Mouse (Mus musculus): ENCODE data around the gene Aspn. TPM values are rescaled to one million over a fixed set of nuclear protein-coding genes. Genes with fewer than 3 reads are reported as not detected.

Aspn gene
- total RNA-seq (2021) = 10 to 100 TPM; 13.0 to 19.6 TPM
- long read RNA-seq, experiment 1, transcript Aspn-201 (8 exons, 2,310 nt) = major isoform, 21 of 22 reads
- long read RNA-seq, experiment 1, partial matches to known transcripts = 1 of 22 reads
- long read RNA-seq, experiment 1, other reads (novel, unspliced or antisense) = 0 of 22 reads
- long read RNA-seq, experiment 2, transcript Aspn-201 (8 exons, 2,310 nt) = major isoform, 7 of 7 reads
- long read RNA-seq, experiment 2, partial matches to known transcripts = 0 of 7 reads
- long read RNA-seq, experiment 2, other reads (novel, unspliced or antisense) = 0 of 7 reads

DNA sequence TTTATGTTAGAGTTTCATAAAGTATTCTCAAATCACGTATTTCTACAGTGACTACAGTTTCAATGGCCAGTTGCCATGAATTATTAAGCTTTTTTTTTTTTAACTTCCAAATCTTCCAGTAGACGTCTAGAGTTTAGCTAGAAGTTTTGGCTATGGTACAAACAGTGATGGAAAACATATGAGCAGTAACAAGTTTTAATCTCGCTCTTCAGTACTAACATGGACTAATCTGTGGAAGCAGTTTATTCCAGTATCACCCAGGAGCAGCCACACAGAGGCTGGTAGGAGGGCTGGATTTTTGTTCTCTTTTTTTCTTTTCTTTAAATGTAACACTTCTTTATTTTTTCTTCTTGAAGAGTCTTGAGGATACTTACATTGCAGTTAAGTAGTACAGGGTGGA is at the start of gene Aspn:
Gene Aspn (plus strand): TSS at position 165 of the 400 bp plus-strand sequence.
- peak within 1 kb of the TSS; percentile 60 for H3K4me3 ChIP-seq
- DNase-seq = no peak
- peak within 1 kb of the TSS; percentile 82 for H3K27ac ChIP-seq
- intact Hi-C loops (cut with DNase I) = no loop called here
- no peak for TF ChIP-seq CTCF (IDR thresholded peaks at IDR 0.05)

DNA sequence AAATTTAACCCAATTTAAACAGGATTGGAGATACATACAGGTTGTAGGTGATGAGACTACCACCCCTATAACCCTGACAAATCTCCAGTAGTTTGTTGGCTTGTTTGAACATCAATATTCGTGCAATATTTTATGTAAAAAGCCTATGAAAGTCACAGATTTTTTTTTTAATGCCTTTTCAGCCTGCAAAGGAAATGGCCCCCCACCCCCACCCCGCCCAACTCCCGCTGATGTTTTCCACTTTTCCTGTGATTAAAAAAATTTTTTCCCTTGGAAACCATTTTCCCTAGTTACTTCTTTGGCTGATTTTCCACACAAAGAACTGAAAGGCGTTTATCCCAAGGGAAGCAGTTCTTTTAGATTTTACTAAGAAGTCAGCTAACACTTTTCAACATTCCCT is 39.7 kb upstream of the Aspn start, which contains the start of gene Ecm2:
Gene Ecm2 (plus strand): TSS at position 301 of the 400 bp plus-strand sequence.
- Histone ChIP-seq H3K27ac (peak within 1 kb of the TSS; percentile 92), H3K4me3 (peak within 1 kb of the TSS; percentile 65)
- TF ChIP-seq CTCF (IDR thresholded peaks at IDR 0.05) = no peak
- intact Hi-C loops (cut with DNase I) = no loop called here
- no peak for DNase-seq

DNA sequence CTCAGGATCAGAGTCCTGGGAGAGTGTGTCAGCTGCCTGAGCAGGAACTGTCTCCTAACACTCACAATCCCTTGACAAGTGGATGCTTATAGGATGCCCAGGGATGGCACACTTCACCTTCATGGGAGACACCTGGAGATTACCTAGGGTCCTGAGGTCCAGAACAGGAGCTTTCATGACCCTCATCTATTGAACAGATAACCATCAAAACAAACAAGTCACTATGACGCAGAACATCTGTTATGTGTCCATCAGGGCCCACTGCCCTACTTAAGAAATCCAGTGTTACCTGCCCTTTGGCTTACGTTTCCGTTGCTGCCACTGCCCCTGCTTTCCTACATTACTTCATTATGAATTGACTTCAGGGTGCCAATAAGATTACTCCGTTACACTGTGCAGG is 38.5 kb upstream of the Aspn start:
- intact Hi-C loops (cut with DNase I) = no loop called here
- Histone ChIP-seq H3K4me3 (peak overlapping the region; percentile 65), H3K27ac (peak overlapping the region; percentile 92)
- TF ChIP-seq CTCF (IDR thresholded peaks at IDR 0.05) = no peak
- DNase-seq = no peak

DNA sequence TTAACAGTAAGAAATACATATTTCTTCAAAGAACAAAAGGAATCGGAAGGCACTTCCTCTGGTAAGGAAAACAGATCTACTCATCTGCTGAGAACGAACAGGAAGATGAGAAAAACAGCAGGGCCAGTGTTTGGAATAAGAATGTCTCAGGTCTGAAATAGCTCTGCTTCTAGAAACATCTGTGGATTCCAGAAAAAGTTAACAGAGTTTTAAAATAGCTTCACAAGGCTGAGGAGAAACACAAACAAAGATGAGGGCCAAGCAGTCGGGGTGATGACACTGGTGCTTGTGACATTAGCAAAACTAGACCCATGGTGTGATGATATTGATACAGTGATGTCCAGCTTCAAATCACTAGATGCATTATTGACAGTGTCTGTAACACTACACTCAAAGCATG is 37.1 kb upstream of the Aspn start:
- intact Hi-C loops (cut with DNase I) = no loop called here
- peak overlapping the region; percentile 92 for H3K27ac ChIP-seq

DNA sequence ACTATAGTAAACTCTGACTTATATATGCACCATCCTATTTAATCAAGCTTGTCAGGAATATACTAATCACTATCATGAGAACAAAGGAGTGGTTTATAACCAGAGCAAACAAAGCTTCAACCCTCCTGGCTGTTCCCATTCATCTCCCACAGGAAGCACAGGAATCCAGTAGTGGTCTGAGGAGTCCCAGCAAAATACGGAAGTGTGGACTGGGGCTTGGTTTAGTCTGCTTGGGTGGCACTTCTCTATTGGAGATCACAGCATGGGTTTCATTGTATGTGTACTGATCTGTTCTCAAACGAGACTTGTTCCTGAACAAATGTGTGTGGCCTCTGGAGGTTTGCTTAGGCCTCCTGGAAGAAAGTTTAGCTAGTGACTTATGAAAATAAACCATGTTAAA is 25.5 kb upstream of the Aspn start:
- Histone ChIP-seq H3K27ac (no peak overlapping the region), H3K4me3 (no peak overlapping the region)
- no peak for TF ChIP-seq CTCF (IDR thresholded peaks at IDR 0.05)
- intact Hi-C loops (cut with DNase I) = no loop called here
- DNase-seq = no peak

More for the DNA sequence above, 37.1 kb upstream of the Aspn start:
- DNase-seq = peak; percentile 34
- TF ChIP-seq CTCF (IDR thresholded peaks at IDR 0.05) = no peak
- peak overlapping the region; percentile 65 for H3K4me3 ChIP-seq

DNA sequence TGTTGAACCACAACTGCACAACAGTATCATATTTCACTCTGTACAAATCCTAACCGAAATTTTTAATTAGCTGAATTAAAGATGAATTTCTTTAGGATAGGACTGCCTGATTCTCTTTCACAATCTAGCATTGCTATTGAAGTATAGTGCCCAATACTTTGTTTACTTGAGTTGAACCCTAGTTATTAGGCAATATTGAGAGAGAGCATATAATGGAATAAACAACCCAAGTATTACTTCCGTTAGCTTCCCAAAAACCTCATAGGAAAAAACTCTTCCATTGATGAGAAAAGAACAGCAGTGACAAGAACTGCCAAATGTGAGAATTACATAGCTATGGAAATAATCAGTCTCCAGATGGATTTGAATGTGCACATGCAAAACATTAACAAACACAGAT is 18.0 kb upstream of the Aspn start:
- intact Hi-C loops (cut with DNase I) = no loop called here
- Histone ChIP-seq H3K4me3 (no peak overlapping the region), H3K27ac (no peak overlapping the region)
- DNase-seq = no peak
- no peak for TF ChIP-seq CTCF (IDR thresholded peaks at IDR 0.05)

DNA sequence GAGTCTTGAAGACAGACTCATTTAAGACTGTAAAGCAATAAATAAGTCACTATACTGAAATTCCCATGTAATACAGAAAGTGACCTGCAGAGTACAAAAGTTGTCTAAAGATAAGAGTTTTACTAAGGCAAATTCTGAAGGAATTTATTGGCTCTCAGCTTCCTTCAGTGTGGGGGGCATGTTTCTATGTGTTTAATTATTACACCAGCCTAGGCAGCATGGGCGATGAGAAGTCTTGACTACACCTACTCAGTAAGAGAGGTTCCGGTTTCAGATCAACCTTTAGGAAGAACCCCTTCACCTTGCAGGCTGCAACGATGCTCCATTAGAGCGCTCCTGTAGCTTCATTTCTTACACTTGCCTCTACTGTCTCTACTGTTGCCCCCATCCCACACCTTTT is 13.6 kb upstream of the Aspn start:
- no peak for DNase-seq
- no peak overlapping the region for H3K4me3 ChIP-seq
- intact Hi-C loops (cut with DNase I) = no loop called here
- TF ChIP-seq CTCF (IDR thresholded peaks at IDR 0.05) = no peak
- H3K27ac ChIP-seq = no peak overlapping the region

DNA sequence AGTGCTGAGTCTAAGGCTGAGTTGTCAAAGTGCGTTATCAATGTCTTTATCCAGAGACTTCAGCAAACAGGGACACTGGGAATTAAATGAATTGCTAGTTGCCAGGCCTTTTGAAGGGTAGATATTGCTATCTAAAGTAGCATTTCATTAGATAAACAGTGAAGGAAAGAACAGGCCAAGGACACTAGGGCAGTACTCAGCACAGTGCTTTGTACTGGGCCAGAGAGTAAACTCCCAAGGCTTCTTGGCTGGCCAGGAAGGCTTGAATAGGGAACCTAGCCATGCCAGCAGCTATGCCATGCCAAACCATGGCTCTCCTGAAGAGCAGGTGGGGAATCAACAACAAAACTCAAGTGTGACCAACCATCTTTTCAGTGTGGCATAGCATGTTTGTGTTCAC is 7.3 kb upstream of the Aspn start:
- TF ChIP-seq CTCF (IDR thresholded peaks at IDR 0.05) = no peak
- Histone ChIP-seq H3K4me3 (no peak overlapping the region), H3K27ac (peak overlapping the region; percentile 4)
- no peak for DNase-seq
- intact Hi-C loops (cut with DNase I) = loop anchor here (5.0 kb wide), 1 partner anchor 55 kb away; no protein-coding TSS in a partner anchor

DNA sequence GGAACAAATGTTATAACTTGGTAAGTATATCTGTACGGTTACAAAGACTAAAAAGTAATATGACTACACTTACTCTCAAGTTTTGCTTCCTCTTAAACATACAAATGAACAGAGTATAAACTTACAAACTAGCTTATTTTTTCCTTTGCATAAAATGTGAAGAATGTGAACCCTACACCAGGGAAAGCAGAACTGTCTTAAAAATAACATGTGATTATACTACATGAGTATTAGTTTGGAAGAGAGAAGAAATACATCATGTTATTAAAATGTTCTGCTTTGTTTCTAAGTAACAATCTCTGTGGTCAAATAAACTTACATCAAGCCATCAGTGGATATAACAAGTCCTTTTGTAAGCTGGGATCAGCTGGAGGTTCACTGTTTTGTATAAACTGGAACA is 5.5 kb upstream of the Aspn start:
- DNase-seq = no peak
- Histone ChIP-seq H3K4me3 (no peak overlapping the region), H3K27ac (peak overlapping the region; percentile 62)
- TF ChIP-seq CTCF (IDR thresholded peaks at IDR 0.05) = no peak
- intact Hi-C loops (cut with DNase I) = loop anchor here (5.0 kb wide), 1 partner anchor 56 kb away; no protein-coding TSS in a partner anchor

DNA sequence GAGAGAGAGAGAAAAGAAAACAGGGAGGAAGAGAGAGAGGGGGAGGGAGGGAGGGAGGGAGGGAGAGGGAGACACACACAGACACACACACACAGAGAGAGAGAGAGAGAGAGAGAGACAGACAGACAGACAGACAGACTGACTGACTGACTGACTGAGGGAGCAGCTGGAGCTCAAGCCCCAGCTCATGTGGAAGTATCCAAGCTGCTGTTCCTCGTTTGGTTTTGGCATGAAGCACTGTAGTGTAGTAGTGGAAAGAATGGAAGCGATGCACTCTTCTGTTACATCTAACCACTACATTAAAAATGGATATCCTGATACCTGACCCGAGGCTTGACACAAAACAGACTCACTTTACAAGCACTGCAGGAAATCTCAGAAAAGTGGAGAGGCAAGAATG is 1.4 kb downstream of the Aspn start:
- peak overlapping the region; percentile 60 for H3K4me3 ChIP-seq
- DNase-seq = no peak
- TF ChIP-seq CTCF (IDR thresholded peaks at IDR 0.05) = no peak
- intact Hi-C loops (cut with DNase I) = no loop called here
- H3K27ac ChIP-seq = peak overlapping the region; percentile 82

DNA sequence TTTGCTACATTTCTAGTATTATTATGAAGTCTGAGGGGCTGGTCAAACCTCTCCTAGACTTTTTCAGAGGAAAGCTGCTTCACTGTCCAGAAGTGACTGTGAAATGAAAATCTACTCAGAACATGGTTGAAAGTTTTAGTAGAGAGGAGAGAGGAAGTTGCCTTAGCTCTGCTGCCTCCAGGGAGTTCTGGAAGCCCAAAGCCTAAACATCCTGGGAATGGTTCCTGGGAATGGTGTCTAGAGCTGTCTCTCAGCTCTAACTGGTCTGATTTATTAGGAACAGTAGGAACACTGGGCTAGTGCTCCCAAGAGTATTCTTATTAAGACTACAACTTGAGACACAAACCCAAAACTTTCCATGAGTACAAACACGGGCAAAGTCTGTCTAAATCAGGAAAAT is 2.3 kb downstream of the Aspn start:
- intact Hi-C loops (cut with DNase I) = no loop called here
- Histone ChIP-seq H3K27ac (peak overlapping the region; percentile 82), H3K4me3 (peak overlapping the region; percentile 60)
- peak; percentile 26 for DNase-seq
- TF ChIP-seq CTCF (IDR thresholded peaks at IDR 0.05) = no peak

DNA sequence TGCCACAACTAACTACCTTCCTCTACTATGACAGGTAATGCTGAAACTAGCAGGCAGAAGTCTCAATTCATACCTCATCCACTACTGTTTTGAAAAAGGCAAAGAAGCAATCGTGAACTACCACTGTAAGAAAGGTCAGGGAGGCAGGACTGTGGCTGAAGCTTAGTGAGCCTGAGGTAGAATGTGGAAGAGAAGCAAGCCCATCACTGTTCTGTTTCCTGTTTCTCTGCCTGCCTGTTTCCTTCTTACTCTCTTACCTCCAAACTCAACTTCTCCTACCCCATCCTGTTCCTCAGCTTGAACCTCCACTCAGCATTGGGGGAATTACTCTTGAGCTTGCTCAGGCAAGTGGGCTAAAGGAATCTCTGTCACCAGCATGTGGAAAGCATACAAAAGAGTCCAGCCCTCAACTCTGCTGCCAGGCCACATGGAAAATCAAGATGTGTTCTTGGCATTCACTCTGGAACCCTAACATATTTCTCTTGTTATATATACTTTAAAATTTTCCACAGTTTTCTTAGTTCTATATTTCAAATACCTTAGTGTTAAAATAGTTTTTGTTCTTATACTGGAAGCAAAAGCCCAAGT is 3.4 kb downstream of the Aspn start:
- TF ChIP-seq CTCF (IDR thresholded peaks at IDR 0.05) = no peak
- intact Hi-C loops (cut with DNase I) = no loop called here
- Histone ChIP-seq H3K4me3 (peak overlapping the region; percentile 60), H3K27ac (peak overlapping the region; percentile 82)
- no peak for DNase-seq

DNA sequence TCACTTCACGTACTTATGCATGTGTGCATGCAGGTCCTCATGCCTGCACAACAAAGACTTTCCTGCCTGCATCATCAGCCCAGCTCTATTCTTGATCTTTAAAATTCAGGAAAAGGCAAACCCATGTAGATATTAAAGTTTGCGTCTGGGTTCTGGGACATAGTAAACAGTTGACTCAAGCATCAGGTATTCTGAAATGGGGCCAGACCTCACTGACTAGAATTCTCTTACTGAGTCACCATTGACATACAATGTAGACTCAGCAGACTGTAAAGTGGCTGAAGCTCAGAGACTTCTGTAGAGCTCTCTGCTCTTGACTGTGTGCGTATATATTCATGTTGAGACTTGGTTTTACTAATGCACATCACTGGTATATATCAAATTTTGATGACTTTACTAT is 5.4 kb downstream of the Aspn start:
- no peak for DNase-seq
- H3K4me3 ChIP-seq = peak overlapping the region; percentile 2; the same call in 1 of the 2 replicates
- TF ChIP-seq CTCF (IDR thresholded peaks at IDR 0.05) = no peak
- peak overlapping the region; percentile 82; the same call in 1 of the 2 replicates for H3K27ac ChIP-seq
- intact Hi-C loops (cut with DNase I) = no loop called here

Measured in gastrocnemius, adult 2 months (tissue).